Mouse (Mus musculus) layer of hippocampus, adult 11-12 months (tissue): ENCODE measurements around the gene Lrfn1.

Experiments used
- DNase-seq: peaks from one replicate; pipeline ENCODE4 v3.0.0; 2022; ENCODE audit warnings: low spot score

Gene Lrfn1

DNA sequence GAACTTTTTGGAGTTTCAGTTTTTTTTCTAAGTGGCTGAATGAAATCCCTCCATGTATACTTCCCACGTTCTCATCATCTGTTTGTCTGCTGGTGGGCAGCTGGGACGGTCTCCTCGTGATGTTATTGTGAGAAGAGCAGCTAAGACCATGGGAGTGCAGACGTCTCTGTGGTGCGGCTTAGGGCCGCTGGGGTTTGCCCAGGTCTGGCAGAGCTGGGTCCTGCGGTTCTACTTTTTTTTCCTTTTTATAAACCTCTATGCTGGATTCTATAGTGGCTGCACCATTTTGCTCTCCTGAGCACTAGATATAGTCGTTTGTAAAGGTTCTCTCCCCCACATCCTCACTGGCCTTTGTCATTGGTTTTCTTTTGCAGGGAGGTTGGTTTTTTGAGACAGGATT is 59.7 kb downstream of the Lrfn1 start:
- DNase-seq: no peak
